Mouse (Mus musculus): ENCODE data around the gene Smim12.

DNA sequence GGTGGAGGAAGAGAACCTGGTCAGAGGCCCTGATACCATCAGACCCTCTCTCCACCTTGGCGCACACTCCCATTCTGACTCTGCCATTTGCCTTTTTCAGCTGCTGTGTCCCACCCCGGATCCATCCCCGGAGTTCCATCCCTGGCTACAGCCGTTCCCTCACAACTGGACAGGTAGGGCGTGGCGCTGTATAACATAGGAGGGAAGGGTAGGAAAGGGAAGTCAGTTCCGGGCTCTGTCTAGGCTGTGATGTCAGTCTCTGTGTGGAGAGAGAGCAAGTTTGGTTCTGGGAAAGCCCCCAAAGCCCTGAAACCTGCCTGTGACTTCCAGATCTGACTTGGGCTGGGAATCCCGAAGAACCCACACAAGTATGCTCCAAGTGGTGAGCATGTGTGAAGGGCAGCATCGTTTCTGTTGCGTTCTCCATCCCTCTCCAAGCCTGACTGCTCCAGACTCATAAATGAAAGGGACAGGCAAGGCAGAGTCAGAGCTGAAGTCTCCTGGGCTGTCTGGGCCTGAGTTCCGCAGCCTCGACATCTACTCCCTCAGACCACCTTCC lies 43.3 kb upstream of the Smim12 start:
- TF ChIP-seq CTCF (IDR thresholded peaks at IDR 0.05; ENCODE audit: control insufficient read depth, insufficient read depth, insufficient replicate concordance, low read depth, low read length) (no peak), POLR2A (IDR thresholded peaks at IDR 0.05; ENCODE audit: control insufficient read depth, low read depth, low read length) (no peak)
